Mouse (Mus musculus): ENCODE results near the gene Gpr87. TPM values are rescaled to one million over a fixed set of nuclear protein-coding genes. Genes with fewer than 3 reads are reported as not detected.

Gene Gpr87
- polyA plus RNA-seq (2016; fragmentation: Nextera tagmentation; extraction: Ambion mirVana): 0.26 and 0.31 TPM in 2 replicates

DNA sequence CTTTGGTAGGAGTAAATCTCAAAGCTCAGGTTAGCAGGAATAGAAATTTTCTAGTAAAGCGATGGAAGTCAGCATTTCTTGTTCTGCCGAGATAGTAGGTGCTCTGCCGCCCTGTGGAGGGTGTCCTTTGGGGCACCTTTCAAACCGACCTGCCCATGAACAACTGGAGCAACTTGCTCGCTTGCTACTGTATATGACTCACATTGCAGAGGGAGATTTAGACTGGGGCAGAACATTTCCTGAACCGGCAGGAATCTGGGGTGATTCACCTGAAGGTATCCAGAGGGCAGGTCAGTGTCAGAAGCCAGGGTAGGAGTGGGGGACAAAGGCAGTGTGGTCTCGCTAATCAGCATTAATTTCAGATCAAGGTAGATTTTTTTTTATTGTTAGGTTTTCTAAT lies at the start of gene Gpr87:
Gpr87 (minus strand) TSS at position 167 of the 400 bp plus-strand sequence.
- DNase-seq (ENCODE audit: low spot score): no peak
- no peaks in the 10 kb centered on the region for H3K27me3 ChIP-seq (ENCODE audit: insufficient read depth, poor library complexity, severe bottlenecking)
- WGBS: 89% methylated on average over 7 of the region's 7 CpGs

DNA sequence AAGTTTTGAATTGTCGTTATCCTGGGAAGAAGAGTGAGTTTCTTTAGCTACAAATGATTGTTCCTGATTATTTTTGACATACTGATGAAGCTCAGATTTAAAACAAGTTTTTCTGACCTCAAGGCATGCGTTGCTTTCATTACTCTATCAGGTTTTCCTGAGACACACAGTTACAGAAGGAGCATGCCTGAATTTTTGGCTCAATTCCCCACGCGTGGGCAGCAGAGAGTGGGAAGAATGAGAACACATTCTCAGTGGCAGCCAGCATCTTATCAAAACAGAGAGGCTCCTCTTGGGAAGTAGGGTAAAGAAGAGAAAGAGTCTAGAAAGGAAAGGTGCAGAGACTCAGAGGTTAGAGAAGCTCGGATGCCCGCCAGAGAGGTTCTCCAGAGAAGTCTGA lies 48.5 kb upstream of the Gpr87 start:
- no peak for DNase-seq (ENCODE audit: low spot score)
- H3K4me3 ChIP-seq: no peak overlapping the region

More for the DNA sequence above, at the start of gene Gpr87:
- Histone ChIP-seq H3K4me3 (no peak within 1 kb of the TSS), H3K9me3 (no peaks in the 10 kb centered on the region), H3K36me3 (no peaks in the 10 kb centered on the region), H3K27ac (no peak within 1 kb of the TSS), H3K4me1 (replicated peaks) (no peaks in the 10 kb centered on the region)

DNA sequence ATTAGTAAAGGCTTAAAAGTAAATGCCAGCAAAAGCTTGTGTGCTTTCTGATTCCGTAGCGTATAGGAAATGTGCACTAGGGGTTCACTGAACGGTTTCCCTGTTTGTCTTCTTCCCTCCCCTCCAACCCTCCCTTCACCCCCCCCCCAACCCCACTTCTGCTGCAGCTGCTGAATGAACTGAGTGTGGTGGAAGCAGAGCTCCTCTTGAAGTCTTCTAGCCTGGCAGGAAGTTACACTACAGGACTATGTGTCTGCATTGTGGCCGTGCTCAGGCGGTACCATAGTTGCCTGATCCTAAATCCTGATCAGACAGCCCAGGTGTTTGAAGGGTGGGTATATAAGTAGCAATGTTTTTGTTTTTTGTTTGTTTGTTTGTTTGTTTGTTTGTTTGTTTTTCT lies 40.0 kb upstream of the Gpr87 start:
- H3K27ac ChIP-seq: no peak overlapping the region
- 79% methylated on average over 5 of the region's 5 CpGs for WGBS
- no peak overlapping the region for H3K4me3 ChIP-seq
- H3K36me3 ChIP-seq: no peaks in the 10 kb centered on the region
- no peaks in the 10 kb centered on the region for H3K4me1 ChIP-seq (replicated peaks)
- no peaks in the 10 kb centered on the region for H3K27me3 ChIP-seq (ENCODE audit: insufficient read depth, poor library complexity, severe bottlenecking)
- no peak for DNase-seq (ENCODE audit: low spot score)
- H3K9me3 ChIP-seq: no peaks in the 10 kb centered on the region

More for the DNA sequence above, 48.5 kb upstream of the Gpr87 start:
- Histone ChIP-seq H3K27me3 (ENCODE audit: insufficient read depth, poor library complexity, severe bottlenecking) (no peaks in the 10 kb centered on the region), H3K4me1 (replicated peaks) (no peaks in the 10 kb centered on the region), H3K36me3 (no peaks in the 10 kb centered on the region), H3K9me3 (no peaks in the 10 kb centered on the region), H3K27ac (no peak overlapping the region)
- WGBS: 86% methylated on average over 6 of the region's 6 CpGs

DNA sequence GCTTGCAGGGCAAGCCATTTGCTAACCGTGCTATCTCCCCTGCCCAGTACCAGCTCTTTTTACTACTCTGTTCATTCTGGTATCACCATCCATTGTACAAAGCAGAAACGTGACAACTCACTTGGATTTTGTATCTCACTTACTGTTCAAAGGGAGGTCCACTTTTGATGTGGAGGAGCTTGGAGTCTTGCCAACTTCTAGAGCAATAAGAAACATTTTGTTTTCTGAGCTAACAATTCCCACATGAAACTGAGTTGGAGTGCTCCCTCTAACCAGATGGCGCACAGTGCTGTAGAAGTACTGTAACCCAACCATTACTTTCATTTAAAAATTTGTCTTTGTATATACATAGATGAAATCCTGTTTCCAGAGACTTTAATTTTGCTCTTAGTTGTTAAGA lies 36.0 kb upstream of the Gpr87 start:
- 89% methylated on average over 3 of the region's 3 CpGs for WGBS
- no peak for DNase-seq (ENCODE audit: low spot score)
- H3K4me1 ChIP-seq (replicated peaks): peaks cover 14% of the 10 kb centered on the region
- H3K4me3 ChIP-seq: no peak overlapping the region
- no peaks in the 10 kb centered on the region for H3K36me3 ChIP-seq
- H3K27me3 ChIP-seq (ENCODE audit: insufficient read depth, poor library complexity, severe bottlenecking): no peaks in the 10 kb centered on the region
- no peak overlapping the region for H3K27ac ChIP-seq
- H3K9me3 ChIP-seq: no peaks in the 10 kb centered on the region

DNA sequence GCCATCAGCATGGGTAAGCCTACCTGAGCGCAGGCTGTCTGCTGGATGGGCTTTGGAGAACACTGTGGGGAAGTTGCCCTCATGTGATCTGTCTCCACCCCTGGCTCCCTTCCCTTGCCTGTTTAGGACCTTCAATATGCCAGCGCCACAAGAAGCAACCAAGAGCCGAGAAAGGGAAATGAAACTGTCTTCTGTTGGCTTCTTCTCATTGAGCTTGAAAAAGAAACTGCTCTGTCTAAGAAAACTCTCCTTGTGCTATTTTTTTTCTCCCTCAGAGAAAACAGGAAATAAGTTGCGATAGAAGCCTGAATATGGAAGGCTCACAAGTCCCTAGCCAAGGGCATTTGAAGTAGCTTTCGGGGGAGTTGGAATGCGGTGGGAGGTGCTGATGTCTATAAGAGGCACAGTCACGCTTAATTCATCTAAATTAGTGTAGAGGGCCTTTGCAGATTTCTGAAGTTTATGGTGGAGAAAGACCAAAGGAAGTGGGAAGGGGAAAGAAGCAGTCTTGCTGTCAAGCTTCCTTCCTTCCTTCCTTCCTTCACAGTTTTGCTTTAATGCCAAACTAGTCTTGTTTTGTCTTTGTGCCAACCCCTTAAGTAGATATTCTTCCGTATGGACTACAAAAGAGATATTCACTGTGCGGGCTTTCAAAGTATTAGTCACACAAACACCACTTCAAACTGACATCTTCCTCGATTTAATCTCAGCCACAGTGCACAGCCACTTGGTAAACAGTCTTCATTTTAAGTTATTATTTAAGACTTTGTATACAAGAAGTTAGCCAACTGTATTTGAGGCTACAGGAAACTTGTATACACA lies 34.0 kb upstream of the Gpr87 start:
- H3K27me3 ChIP-seq (ENCODE audit: insufficient read depth, poor library complexity, severe bottlenecking): no peaks in the 10 kb centered on the region
- H3K4me1 ChIP-seq (replicated peaks): peaks cover 14% of the 10 kb centered on the region
- no peaks in the 10 kb centered on the region for H3K36me3 ChIP-seq
- H3K4me3 ChIP-seq: no peak overlapping the region
- WGBS: 59% methylated on average over 10 of the region's 10 CpGs
- H3K27ac ChIP-seq: no peak overlapping the region
- H3K9me3 ChIP-seq: no peaks in the 10 kb centered on the region
- DNase-seq (ENCODE audit: low spot score): no peak

DNA sequence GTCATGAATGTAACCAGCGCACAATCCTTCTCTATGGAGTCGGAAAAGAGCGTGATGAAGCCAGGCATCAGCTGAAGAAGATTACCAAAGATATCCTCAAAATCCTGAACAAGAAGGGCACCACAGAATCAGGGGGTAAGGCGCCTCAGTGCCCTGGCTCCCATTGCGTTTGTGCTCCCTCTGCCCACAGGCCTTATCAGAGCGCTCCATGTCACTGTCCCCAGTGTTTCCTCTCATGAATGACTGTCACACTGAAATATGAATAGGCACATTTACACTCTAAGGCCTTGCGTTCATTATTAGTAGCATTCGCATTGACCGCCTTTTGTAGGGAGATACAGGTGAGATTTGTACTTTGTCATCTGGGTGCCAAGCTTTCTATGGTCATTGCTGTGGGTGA lies 32.8 kb upstream of the Gpr87 start:
- H3K36me3 ChIP-seq: no peaks in the 10 kb centered on the region
- H3K4me1 ChIP-seq (replicated peaks): peaks cover 14% of the 10 kb centered on the region
- H3K27me3 ChIP-seq (ENCODE audit: insufficient read depth, poor library complexity, severe bottlenecking): no peaks in the 10 kb centered on the region
- 96% methylated on average over 9 of the region's 9 CpGs for WGBS
- no peak for DNase-seq (ENCODE audit: low spot score)
- no peak overlapping the region for H3K4me3 ChIP-seq
- no peaks in the 10 kb centered on the region for H3K9me3 ChIP-seq
- no peak overlapping the region for H3K27ac ChIP-seq

DNA sequence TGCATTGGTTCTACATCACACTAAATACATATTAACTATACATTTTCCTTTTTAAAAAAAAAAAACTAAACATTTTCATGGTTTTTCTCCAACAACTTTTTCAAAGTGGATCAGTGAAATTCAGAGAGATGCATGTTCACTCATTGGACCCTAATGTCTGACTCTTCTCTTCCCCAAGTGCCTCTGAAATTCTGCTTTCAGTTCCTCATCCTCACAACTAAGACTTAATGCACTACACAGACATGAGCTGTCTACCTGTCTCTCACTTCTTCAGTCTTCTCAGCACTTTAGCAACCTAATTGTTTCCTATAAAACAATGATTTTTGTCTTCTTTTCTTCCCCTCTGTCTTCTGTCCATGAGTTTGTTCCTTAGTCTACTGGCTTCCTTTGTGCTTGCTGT lies 30.5 kb upstream of the Gpr87 start:
- no peak for DNase-seq (ENCODE audit: low spot score)
- H3K36me3 ChIP-seq: no peaks in the 10 kb centered on the region
- no peaks in the 10 kb centered on the region for H3K27me3 ChIP-seq (ENCODE audit: insufficient read depth, poor library complexity, severe bottlenecking)
- H3K4me1 ChIP-seq (replicated peaks): peaks cover 14% of the 10 kb centered on the region
- H3K9me3 ChIP-seq: no peaks in the 10 kb centered on the region
- no peak overlapping the region for H3K27ac ChIP-seq
- H3K4me3 ChIP-seq: no peak overlapping the region

DNA sequence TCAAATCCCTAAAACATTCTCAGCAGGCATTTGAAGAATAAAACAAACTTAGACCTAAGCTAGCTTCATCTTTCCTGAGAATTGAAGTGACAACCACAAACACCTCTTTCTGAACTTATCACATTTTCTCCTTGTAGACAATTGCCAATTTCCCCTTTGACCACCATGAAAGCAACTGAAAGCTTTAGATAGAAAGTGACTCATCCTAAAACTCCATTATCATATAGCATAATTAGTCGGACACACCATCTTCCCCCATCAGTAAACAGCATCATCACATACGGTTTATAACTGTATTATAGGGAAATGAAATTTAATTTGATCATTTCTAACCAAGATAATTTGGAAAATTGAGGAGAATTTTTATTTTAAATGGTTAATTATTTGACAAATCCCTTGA lies 27.4 kb upstream of the Gpr87 start:
- Histone ChIP-seq H3K4me3 (no peak overlapping the region), H3K27me3 (ENCODE audit: insufficient read depth, poor library complexity, severe bottlenecking) (no peaks in the 10 kb centered on the region), H3K4me1 (replicated peaks) (no peaks in the 10 kb centered on the region), H3K36me3 (no peaks in the 10 kb centered on the region), H3K9me3 (no peaks in the 10 kb centered on the region), H3K27ac (no peak overlapping the region)
- WGBS: 90% methylated on average over 2 of the region's 2 CpGs
- no peak for DNase-seq (ENCODE audit: low spot score)

DNA sequence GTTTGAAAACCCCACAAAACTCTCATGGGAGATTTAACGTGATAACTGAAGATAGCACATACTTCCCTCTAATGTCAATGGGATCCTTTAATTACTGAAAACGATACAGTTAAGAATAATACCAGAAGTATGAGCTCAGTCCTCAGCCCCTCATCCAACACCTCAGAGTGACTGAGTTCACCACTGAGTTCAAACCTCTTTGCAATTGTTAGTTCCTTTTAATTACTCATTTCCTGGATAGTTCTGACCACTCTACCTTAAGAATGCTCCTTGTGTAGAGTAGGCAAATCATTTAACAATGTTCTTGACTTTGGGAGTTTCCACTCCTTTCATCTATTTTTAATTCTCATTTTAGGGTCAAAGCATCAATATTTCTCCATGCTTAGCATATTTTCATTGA lies 24.4 kb upstream of the Gpr87 start:
- 93% methylated on average over 2 of the region's 2 CpGs for WGBS
- Histone ChIP-seq H3K27me3 (ENCODE audit: insufficient read depth, poor library complexity, severe bottlenecking) (no peaks in the 10 kb centered on the region), H3K36me3 (no peaks in the 10 kb centered on the region), H3K27ac (no peak overlapping the region), H3K4me3 (no peak overlapping the region), H3K9me3 (no peaks in the 10 kb centered on the region), H3K4me1 (replicated peaks) (no peaks in the 10 kb centered on the region)
- no peak for DNase-seq (ENCODE audit: low spot score)

DNA sequence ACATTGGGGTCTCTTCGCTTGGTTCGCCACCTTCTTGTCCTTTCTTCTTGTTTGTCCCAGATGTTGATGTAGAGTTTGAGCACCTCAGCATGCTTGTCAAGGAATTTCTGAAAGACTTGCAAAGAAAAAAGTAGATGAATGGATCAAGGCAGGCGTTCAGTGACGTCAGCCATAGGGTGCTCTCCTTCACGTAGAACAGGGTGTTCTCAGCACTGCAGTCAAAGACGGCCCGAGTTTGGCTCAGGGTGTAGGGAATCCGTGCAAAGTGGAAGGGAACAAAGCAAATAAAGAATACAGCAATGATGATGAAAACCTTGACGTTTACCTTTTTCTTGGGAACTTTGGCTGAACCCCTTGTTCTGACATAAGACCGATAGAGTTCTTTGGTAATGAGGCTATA lies 22.3 kb upstream of the Gpr87 start:
- no peak for DNase-seq (ENCODE audit: low spot score)
- Histone ChIP-seq H3K36me3 (no peaks in the 10 kb centered on the region), H3K9me3 (no peaks in the 10 kb centered on the region), H3K4me1 (replicated peaks) (no peaks in the 10 kb centered on the region), H3K27me3 (ENCODE audit: insufficient read depth, poor library complexity, severe bottlenecking) (no peaks in the 10 kb centered on the region), H3K27ac (no peak overlapping the region), H3K4me3 (no peak overlapping the region)
- 90% methylated on average over 10 of the region's 10 CpGs for WGBS

DNA sequence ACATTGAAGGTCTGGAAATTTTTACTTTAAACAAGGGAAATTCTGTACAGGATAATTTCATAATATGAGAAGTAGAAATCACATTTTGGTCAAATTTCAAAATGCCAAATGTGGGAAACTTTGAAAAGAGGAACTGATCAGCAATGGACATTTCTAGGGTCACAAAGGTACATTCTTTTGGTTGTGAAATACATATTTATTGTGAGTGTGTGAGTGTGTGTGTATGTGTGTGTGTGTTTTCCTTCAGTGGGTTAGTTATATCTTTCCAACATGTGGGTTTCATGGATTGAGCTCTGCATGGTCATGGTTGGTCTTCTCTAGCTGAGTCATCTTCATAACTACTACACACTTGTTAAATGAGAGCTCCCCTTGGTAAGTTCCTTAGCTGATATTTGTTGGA lies 17.5 kb upstream of the Gpr87 start:
- no peaks in the 10 kb centered on the region for H3K36me3 ChIP-seq
- H3K4me3 ChIP-seq: no peak overlapping the region
- H3K27ac ChIP-seq: no peak overlapping the region
- DNase-seq (ENCODE audit: low spot score): no peak
- no peaks in the 10 kb centered on the region for H3K4me1 ChIP-seq (replicated peaks)
- H3K9me3 ChIP-seq: no peaks in the 10 kb centered on the region
- H3K27me3 ChIP-seq (ENCODE audit: insufficient read depth, poor library complexity, severe bottlenecking): no peaks in the 10 kb centered on the region

DNA sequence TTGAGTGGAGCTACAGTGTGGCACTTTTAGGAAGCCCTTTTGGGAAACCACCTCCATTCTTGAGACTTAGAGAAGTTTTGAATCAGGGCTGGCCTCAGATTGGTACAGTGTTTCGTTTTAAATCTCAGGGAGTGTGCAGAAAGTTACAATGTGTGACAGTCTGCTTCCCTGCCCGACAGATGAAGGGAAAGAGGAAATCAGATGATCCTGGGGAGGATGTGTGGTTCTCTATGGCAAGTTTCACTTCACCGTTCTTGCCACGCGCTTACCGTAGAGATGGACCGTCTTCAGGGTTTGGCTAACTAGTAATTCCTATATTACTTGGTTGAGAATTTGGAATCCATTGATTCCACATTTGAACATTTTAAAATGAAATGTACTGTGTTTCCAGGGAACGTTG lies 16.9 kb upstream of the Gpr87 start:
- no peaks in the 10 kb centered on the region for H3K4me1 ChIP-seq (replicated peaks)
- 92% methylated on average over 8 of the region's 8 CpGs for WGBS

DNA sequence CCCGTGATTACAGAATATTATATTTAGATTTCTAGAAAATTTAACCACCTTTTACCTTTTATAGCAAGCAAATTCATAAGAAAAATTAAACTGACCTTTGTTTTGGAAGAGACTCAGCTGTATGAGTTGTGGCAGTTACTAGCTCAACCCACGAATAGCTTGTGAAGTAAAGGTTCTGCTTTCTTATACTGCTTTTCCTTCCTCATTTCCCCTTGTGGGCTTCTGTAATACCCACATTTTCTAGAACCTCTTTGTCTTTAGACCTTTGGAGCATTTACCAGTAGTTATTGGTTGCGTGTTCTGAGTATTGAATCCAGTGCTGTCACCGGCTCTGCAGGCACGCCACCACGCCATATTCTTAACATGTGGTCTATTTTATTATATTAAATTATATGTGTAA lies 15.8 kb upstream of the Gpr87 start, which contains the start of gene P2ry13:
P2ry13 (minus strand) TSS at position 156 of the 400 bp plus-strand sequence.
- DNase-seq (ENCODE audit: low spot score): no peak
- no peaks in the 10 kb centered on the region for H3K27me3 ChIP-seq (ENCODE audit: insufficient read depth, poor library complexity, severe bottlenecking)
- no peaks in the 10 kb centered on the region for H3K9me3 ChIP-seq
- H3K4me3 ChIP-seq: no peak within 1 kb of the TSS
- whole genome bisulfite sequencing: 92% methylated on average over 6 of the region's 6 CpGs
- H3K36me3 ChIP-seq: no peaks in the 10 kb centered on the region
- no peak within 1 kb of the TSS for H3K27ac ChIP-seq
- no peaks in the 10 kb centered on the region for H3K4me1 ChIP-seq (replicated peaks)

More for the DNA sequence above, 16.9 kb upstream of the Gpr87 start:
- no peaks in the 10 kb centered on the region for H3K9me3 ChIP-seq
- H3K4me3 ChIP-seq: no peak overlapping the region
- no peak overlapping the region for H3K27ac ChIP-seq
- no peaks in the 10 kb centered on the region for H3K36me3 ChIP-seq
- no peaks in the 10 kb centered on the region for H3K27me3 ChIP-seq (ENCODE audit: insufficient read depth, poor library complexity, severe bottlenecking)
- DNase-seq (ENCODE audit: low spot score): no peak

DNA sequence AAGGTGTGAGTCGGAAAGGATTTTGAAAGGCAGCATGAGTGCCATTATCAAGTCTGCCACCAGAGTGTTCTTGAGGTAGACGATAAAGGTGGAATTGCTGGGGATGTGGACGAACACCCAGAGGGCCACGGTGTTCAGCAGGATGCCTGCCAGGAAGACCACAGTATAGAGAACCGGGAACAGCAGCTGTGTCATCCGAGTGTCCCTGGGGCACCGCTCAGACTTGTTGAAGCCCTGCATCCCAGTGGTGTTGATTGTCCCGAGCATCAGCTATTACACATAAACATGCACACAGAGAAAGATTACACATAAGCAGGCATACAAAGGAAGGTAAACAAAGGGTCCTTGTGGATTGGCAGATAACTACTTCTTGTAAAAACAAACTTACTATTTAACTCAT lies 15.2 kb upstream of the Gpr87 start:
- H3K27ac ChIP-seq: no peak overlapping the region
- H3K4me1 ChIP-seq (replicated peaks): no peaks in the 10 kb centered on the region
- H3K9me3 ChIP-seq: no peaks in the 10 kb centered on the region
- H3K36me3 ChIP-seq: no peaks in the 10 kb centered on the region
- H3K4me3 ChIP-seq: no peak overlapping the region
- 75% methylated on average over 8 of the region's 8 CpGs for WGBS
- DNase-seq (ENCODE audit: low spot score): no peak
- no peaks in the 10 kb centered on the region for H3K27me3 ChIP-seq (ENCODE audit: insufficient read depth, poor library complexity, severe bottlenecking)

All from hindbrain, embryonic 10.5 days (tissue).